Mouse (Mus musculus): Measurements from ENCODE around the gene Gm13285. TPM values are rescaled to one million over a fixed set of nuclear protein-coding genes. Genes with fewer than 3 reads are reported as not detected.
A peak's percentile ranks its signal among the peaks of the same experiment; 100 is the strongest.
"Not testable (repeated sequence)": the region's sequence is repeated elsewhere in the genome, so short reads cannot be mapped to it uniquely, and the experiment has no call there.

The Gm13285 gene
- polyA plus RNA-seq, 1 experiment from 2014 or later, result 0.28 TPM

DNA sequence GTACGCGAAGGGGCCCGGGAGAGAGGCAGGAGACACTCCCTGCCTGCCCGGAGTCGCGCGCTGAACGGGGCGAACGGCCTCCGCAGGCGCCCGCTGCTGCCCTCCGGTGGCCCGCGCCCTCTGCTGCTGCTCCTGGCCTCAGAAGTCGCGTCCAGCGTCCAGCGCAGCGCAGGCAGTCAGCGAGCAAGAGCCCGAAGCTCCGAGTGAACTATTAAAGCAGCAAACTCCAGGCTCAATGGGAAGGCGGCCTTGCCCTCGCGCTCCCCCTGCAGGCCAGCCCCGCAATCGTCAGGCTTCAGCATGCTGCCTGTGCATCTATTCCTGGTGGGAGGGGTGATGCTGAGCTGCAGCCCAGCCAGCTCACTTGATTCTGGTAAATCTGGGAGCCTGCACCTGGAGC, 22.8 kb upstream of the Gm13285 start, which contains the start of gene Gm13289:
TSS of gene Gm13289 (plus strand) at position 301 of the 400 bp plus-strand sequence.
- WGBS, result no CpG with 5 or more reads among the region's 29 CpGs

DNA sequence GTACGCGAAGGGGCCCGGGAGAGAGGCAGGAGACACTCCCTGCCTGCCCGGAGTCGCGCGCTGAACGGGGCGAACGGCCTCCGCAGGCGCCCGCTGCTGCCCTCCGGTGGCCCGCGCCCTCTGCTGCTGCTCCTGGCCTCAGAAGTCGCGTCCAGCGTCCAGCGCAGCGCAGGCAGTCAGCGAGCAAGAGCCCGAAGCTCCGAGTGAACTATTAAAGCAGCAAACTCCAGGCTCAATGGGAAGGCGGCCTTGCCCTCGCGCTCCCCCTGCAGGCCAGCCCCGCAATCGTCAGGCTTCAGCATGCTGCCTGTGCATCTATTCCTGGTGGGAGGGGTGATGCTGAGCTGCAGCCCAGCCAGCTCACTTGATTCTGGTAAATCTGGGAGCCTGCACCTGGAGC, 19.9 kb upstream of the Gm13285 start, which contains the start of gene Gm13272:
TSS of gene Gm13272 (plus strand) at position 301 of the 400 bp plus-strand sequence.
- not testable (repeated sequence) for H3K27me3 ChIP-seq (ENCODE audit: low read depth, poor library complexity, severe bottlenecking); H3K4me1 ChIP-seq; DNase-seq (ENCODE audit: low spot score); H3K9me3 ChIP-seq (replicated peaks); H3K36me3 ChIP-seq; H3K4me3 ChIP-seq; H3K27ac ChIP-seq
- WGBS, result no CpG with 5 or more reads among the region's 29 CpGs

More for the DNA sequence above, 22.8 kb upstream of the Gm13285 start, which contains the start of gene Gm13289:
- not testable (repeated sequence) for H3K27ac ChIP-seq; DNase-seq (ENCODE audit: low spot score); H3K36me3 ChIP-seq; H3K4me3 ChIP-seq; H3K27me3 ChIP-seq (ENCODE audit: low read depth, poor library complexity, severe bottlenecking); H3K9me3 ChIP-seq (replicated peaks); H3K4me1 ChIP-seq

GRCm38 (mm10) chr4:88780320-88780719, 19.1 kb upstream of the Gm13285 start:
- not testable (repeated sequence) for DNase-seq (ENCODE audit: low spot score); H3K4me1 ChIP-seq; H3K27me3 ChIP-seq (ENCODE audit: low read depth, poor library complexity, severe bottlenecking); H3K27ac ChIP-seq; H3K4me3 ChIP-seq; H3K36me3 ChIP-seq; H3K9me3 ChIP-seq (replicated peaks)
- WGBS, result 54% methylated on average over 16 of the region's 18 CpGs

DNA sequence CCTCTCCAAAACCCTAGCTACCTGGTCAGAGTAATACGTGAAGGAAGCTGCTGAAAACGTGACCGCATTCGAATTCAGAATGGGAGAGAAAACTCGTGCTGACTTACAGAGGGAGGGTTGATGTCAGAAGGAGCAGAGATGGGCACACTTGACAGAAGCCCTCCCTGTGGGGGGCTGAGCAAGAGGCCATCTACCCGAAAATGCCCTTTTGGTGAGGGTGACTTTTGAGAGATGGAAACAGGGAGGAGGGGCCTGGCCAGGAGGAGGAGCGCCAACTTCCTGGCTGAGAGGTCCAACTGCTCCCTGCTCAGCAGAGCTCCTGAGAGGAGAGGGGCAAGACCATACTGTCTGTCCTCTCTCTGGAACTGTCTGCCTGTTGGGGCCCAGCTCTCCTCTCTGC, 17.6 kb upstream of the Gm13285 start, which contains the start of gene Ifnz:
TSS of gene Ifnz (plus strand) at position 301 of the 400 bp plus-strand sequence.
- peak within 1 kb of the TSS; percentile 31; the same call in 1 of the 2 replicates for H3K4me3 ChIP-seq
- not testable (repeated sequence) for H3K36me3 ChIP-seq; H3K27me3 ChIP-seq (ENCODE audit: low read depth, poor library complexity, severe bottlenecking); H3K27ac ChIP-seq; DNase-seq (ENCODE audit: low spot score); H3K9me3 ChIP-seq (replicated peaks); H3K4me1 ChIP-seq
- WGBS, result 18% methylated on average over 4 of the region's 7 CpGs

GRCm38 (mm10) chr4:88782335-88782734, 17.1 kb upstream of the Gm13285 start:
- H3K27me3 ChIP-seq (ENCODE audit: low read depth, poor library complexity, severe bottlenecking); H3K9me3 ChIP-seq (replicated peaks); H3K27ac ChIP-seq; H3K36me3 ChIP-seq; DNase-seq (ENCODE audit: low spot score); H3K4me1 ChIP-seq: not testable (repeated sequence)
- WGBS, result 0% methylated on average over 16 of the region's 31 CpGs
- H3K4me3 ChIP-seq, result peak overlapping the region; percentile 31; the same call in 1 of the 2 replicates

DNA sequence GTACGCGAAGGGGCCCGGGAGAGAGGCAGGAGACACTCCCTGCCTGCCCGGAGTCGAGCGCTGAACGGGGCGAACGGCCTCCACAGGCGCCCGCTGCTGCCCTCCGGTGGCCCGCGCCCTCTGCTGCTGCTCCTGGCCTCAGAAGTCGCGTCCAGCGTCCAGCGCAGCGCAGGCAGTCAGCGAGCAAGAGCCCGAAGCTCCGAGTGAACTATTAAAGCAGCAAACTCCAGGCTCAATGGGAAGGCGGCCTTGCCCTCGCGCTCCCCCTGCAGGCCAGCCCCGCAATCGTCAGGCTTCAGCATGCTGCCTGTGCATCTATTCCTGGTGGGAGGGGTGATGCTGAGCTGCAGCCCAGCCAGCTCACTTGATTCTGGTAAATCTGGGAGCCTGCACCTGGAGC, 14.1 kb upstream of the Gm13285 start, which contains the start of gene Gm13276:
TSS of gene Gm13276 (plus strand) at position 301 of the 400 bp plus-strand sequence.
- not testable (repeated sequence) for H3K27ac ChIP-seq; H3K36me3 ChIP-seq; DNase-seq (ENCODE audit: low spot score); H3K9me3 ChIP-seq (replicated peaks); H3K4me1 ChIP-seq; H3K27me3 ChIP-seq (ENCODE audit: low read depth, poor library complexity, severe bottlenecking); H3K4me3 ChIP-seq
- WGBS, result no CpG with 5 or more reads among the region's 27 CpGs

- not testable (repeated sequence) for H3K9me3 ChIP-seq (replicated peaks); H3K4me1 ChIP-seq; H3K4me3 ChIP-seq; H3K36me3 ChIP-seq; H3K27me3 ChIP-seq (ENCODE audit: low read depth, poor library complexity, severe bottlenecking); DNase-seq (ENCODE audit: low spot score); H3K27ac ChIP-seq
- 0% methylated on average over 4 of the region's 28 CpGs for WGBS
These were observed 11.1 kb upstream of the Gm13285 start, which contains the start of gene Gm13277 for GRCm38 (mm10) chr4:88788402-88788801. Gene Gm13277 (plus strand): TSS chr4:88788632.

- H3K4me3 ChIP-seq; H3K36me3 ChIP-seq; H3K9me3 ChIP-seq (replicated peaks); H3K27ac ChIP-seq; H3K4me1 ChIP-seq; DNase-seq (ENCODE audit: low spot score); H3K27me3 ChIP-seq (ENCODE audit: low read depth, poor library complexity, severe bottlenecking): not testable (repeated sequence)
- no CpG with 5 or more reads among the region's 28 CpGs for WGBS
These were observed 8.2 kb upstream of the Gm13285 start, which contains the start of gene Gm13278 for GRCm38 (mm10) chr4:88791250-88791649. Gene Gm13278 (plus strand): TSS chr4:88791550.

DNA sequence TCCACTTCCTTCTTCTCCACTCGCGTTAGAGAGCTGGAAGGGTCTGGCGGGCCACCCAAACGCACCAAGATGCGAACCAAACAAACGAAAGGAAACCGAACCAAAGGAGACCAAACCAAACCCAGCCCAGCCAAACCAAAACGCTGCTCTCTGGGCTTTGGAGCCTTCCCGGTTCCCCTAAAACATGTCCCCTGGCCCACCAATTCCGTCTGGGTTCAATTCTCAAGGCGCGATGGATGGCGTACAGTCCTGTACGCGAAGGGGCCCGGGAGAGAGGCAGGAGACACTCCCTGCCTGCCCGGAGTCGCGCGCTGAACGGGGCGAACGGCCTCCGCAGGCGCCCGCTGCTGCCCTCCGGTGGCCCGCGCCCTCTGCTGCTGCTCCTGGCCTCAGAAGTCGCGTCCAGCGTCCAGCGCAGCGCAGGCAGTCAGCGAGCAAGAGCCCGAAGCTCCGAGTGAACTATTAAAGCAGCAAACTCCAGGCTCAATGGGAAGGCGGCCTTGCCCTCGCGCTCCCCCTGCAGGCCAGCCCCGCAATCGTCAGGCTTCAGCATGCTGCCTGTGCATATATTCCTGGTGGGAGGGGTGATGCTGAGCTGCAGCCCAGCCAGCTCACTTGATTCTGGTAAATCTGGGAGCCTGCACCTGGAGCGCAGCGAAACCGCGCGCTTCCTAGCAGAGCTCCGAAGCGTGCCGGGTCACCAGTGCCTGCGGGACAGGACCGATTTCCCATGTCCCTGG, 5.4 kb upstream of the Gm13285 start, which contains the start of gene Gm13275:
TSS of gene Gm13275 (plus strand) at position 552 of the 740 bp plus-strand sequence.
- not testable (repeated sequence) for H3K27me3 ChIP-seq (ENCODE audit: low read depth, poor library complexity, severe bottlenecking); H3K9me3 ChIP-seq (replicated peaks); H3K36me3 ChIP-seq; H3K4me3 ChIP-seq; H3K27ac ChIP-seq; H3K4me1 ChIP-seq; DNase-seq (ENCODE audit: low spot score)
- whole genome bisulfite sequencing, result 2% methylated on average over 21 of the region's 52 CpGs

- H3K27ac ChIP-seq; H3K27me3 ChIP-seq (ENCODE audit: low read depth, poor library complexity, severe bottlenecking); H3K4me3 ChIP-seq; H3K36me3 ChIP-seq; H3K4me1 ChIP-seq; H3K9me3 ChIP-seq (replicated peaks); DNase-seq (ENCODE audit: low spot score): not testable (repeated sequence)
- WGBS, result no CpG with 5 or more reads among the region's 28 CpGs
These were observed 2.4 kb upstream of the Gm13285 start, which contains the start of gene Gm13279 for GRCm38 (mm10) chr4:88797097-88797496. Gene Gm13279 (plus strand): TSS chr4:88797397.

- H3K27ac ChIP-seq; H3K4me1 ChIP-seq; DNase-seq (ENCODE audit: low spot score); H3K9me3 ChIP-seq (replicated peaks); H3K36me3 ChIP-seq; H3K4me3 ChIP-seq: not testable (repeated sequence)
- WGBS, result no CpG with 5 or more reads among the region's 29 CpGs
- H3K27me3 ChIP-seq (ENCODE audit: low read depth, poor library complexity, severe bottlenecking), result peaks cover 10% of the 10 kb centered on the region
These were observed 3.5 kb downstream of the Gm13285 start, which contains the start of gene Gm13287 for GRCm38 (mm10) chr4:88802954-88803353. Gene Gm13287 (plus strand): TSS chr4:88803254.

GRCm38 (mm10) chr4:88805231-88805630, 5.8 kb downstream of the Gm13285 start, which contains the start of gene Gm13288:
Gene Gm13288 (plus strand): TSS chr4:88805531.
- H3K27me3 ChIP-seq (ENCODE audit: low read depth, poor library complexity, severe bottlenecking), result peaks cover 10% of the 10 kb centered on the region
- not testable (repeated sequence) for H3K9me3 ChIP-seq (replicated peaks); DNase-seq (ENCODE audit: low spot score); H3K27ac ChIP-seq; H3K4me3 ChIP-seq; H3K4me1 ChIP-seq; H3K36me3 ChIP-seq
- WGBS, result no CpG with 5 or more reads among the region's 8 CpGs

- not testable (repeated sequence) for H3K27ac ChIP-seq; H3K9me3 ChIP-seq (replicated peaks); H3K36me3 ChIP-seq; H3K4me3 ChIP-seq; H3K4me1 ChIP-seq; DNase-seq (ENCODE audit: low spot score)
- 0% methylated on average over 10 of the region's 34 CpGs for WGBS
- H3K27me3 ChIP-seq (ENCODE audit: low read depth, poor library complexity, severe bottlenecking), result peaks cover 10% of the 10 kb centered on the region
These were observed 6.3 kb downstream of the Gm13285 start for GRCm38 (mm10) chr4:88805761-88806160.

Data from limb, embryonic 10.5 days (tissue).